Mouse (Mus musculus): ENCODE measurements around the gene Erg. TPM values are rescaled to one million over a fixed set of nuclear protein-coding genes. Genes with fewer than 3 reads are reported as not detected.

The Erg gene
- total RNA-seq, 2 experiments from 2014 or later: 26.9 to 46.0 TPM

- ATAC-seq (replicated peaks; ENCODE audit: poor library complexity): peak; percentile 78
Measured at GRCm38 (mm10) chr16:95585541-95586310, 667 bp downstream of the Erg start.

- no peak for ATAC-seq (replicated peaks; ENCODE audit: poor library complexity)
Measured at GRCm38 (mm10) chr16:95584751-95585528, 1.5 kb downstream of the Erg start.

GRCm38 (mm10) chr16:95579289-95579688 lies 7.1 kb downstream of the Erg start:
- ATAC-seq (replicated peaks; ENCODE audit: poor library complexity): no peak

DNA sequence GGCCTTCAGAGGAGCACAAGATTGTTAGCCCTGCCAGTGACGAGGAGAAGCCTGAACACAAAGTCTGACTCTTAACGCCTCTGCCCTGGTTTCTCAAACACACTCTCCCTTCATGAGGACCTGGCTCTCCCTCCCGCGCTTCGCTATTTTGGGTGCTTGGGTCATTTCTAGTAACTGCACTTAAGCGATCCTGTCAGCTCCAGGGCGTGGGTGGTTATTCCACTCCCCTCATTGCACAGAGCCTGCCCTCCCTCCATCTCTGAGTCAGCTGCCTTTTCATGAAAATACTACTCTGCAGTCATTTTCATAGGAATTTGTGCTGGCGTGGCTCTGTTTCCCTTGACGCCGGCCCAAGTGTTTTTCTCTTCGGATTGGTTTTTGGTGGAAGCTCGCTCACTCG lies 13.2 kb downstream of the Erg start:
- ATAC-seq (replicated peaks; ENCODE audit: poor library complexity): no peak

GRCm38 (mm10) chr16:95570616-95571015 lies 15.8 kb downstream of the Erg start:
- peak; percentile 95 for ATAC-seq (replicated peaks; ENCODE audit: poor library complexity)

GRCm38 (mm10) chr16:95556834-95557233 lies 29.6 kb downstream of the Erg start:
- no peak for ATAC-seq (replicated peaks; ENCODE audit: poor library complexity)

DNA sequence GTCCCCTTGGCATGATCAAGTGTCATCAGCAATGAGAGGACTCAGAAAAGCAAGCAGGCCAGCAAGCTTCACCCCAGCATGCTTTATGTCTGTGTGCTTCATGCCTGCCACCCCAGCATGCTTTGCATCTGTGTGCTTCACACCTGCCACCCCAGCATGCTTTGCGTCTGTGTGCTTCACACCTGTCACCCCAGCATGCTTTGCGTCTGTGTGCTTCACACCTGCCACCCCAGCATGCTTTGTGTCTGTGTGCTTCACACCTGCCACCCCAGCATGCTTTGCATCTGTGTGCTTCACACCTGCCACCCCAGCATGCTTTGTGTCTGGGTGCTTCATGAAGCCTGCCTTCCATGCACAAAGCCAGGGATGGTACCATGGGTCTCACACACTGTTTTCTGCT lies 33.3 kb downstream of the Erg start:
- ATAC-seq (replicated peaks; ENCODE audit: poor library complexity): no peak

DNA sequence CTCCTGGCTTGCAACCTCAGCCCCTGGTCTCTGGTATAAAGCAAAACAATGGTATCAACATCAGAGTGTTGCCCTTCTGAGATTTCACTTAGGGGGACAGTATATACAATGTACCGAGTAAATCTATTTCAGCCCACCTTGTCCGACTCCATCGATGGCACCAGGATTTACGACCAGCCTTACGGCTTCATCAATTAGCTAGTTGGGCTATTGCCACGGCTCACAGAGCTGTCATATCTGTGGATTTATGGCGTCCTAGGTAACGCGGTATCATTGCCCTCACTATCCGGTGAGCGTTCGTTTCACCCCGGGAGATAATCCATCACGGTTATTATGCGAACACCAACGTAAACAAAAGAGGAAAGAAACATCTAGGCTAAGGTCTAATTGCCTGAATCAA lies 33.9 kb downstream of the Erg start:
- ATAC-seq (replicated peaks; ENCODE audit: poor library complexity): no peak

GRCm38 (mm10) chr16:95550496-95550895 lies 35.9 kb downstream of the Erg start:
- ATAC-seq (replicated peaks; ENCODE audit: poor library complexity): no peak

- no peak for ATAC-seq (replicated peaks; ENCODE audit: poor library complexity)
Measured at GRCm38 (mm10) chr16:95544753-95545152, 41.6 kb downstream of the Erg start.

DNA sequence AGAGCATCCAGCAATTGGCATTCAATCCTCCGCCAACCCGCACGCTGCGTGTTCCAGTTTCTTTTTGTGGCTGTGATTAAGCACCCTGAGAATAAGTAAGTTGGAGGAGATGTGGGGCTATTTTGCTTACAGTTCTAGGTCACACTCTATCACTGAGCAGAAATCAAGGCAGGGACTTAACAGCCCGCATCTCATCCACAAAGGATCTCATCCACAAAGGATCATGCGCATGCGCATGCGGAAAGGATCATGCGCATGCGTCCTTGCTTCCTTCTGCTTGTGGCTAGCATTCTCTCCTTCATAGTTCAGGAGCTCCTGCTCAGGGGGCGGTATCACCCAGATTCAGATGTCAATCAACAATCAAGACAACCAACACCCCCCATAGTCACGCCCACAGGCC lies 42.9 kb downstream of the Erg start:
- ATAC-seq (replicated peaks; ENCODE audit: poor library complexity): no peak

GRCm38 (mm10) chr16:95535151-95535550 lies 51.2 kb downstream of the Erg start:
- ATAC-seq (replicated peaks; ENCODE audit: poor library complexity): no peak

DNA sequence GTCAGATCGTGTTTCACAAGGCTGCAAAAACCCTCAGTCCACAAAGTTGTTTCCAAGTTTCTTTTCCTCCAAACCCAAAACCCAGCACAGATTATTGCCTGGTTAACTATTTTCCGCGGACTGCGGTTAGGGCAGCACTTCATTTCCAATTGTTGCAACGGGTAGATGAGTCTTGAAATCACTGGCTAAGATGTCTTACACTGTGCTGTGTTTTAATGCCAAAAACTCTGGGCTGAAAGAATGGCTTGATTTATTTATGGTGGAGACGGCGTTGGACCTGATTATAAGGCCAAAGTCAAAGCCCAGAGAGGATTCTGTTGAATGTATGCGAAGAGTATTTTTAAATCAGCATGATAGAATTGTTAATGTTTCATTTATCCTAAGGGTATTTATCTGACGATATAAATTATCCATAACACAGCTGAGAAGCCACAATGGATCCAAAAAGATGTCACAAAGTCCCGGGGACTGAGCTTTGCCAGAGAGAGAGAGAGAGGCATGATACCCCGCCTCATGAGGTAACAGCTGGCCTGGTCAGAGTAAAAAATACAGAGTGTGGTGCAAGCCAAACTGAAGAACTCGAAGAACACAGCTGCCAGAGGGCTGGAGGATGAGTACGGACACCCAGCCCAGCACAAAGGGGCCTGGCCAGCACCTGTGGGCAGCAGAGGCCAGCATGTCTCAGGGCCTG lies 53.9 kb downstream of the Erg start:
- ATAC-seq (replicated peaks; ENCODE audit: poor library complexity): no peak

GRCm38 (mm10) chr16:95527561-95527960 lies 58.8 kb downstream of the Erg start:
- ATAC-seq (replicated peaks; ENCODE audit: poor library complexity): no peak

DNA sequence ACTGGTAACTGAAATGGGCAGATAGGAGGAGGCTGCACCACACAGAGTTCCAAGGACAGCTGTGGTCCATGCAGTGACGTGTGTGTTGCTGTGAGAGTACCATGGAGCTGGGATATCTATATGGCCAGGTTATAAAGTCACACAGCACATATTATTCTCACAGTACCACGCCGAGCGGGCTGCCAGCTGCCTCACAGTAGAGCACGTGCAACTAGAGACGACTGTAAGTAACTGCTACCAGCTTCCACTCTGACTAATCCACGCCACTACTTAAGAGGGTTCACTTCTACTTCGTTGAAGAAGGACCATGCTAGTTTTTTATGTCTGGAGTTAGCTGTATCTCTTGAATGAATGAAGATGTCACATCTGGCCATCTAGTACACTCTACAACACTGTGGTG lies 66.9 kb downstream of the Erg start:
- ATAC-seq (replicated peaks; ENCODE audit: poor library complexity): no peak

- no peak for ATAC-seq (replicated peaks; ENCODE audit: poor library complexity)
Measured at GRCm38 (mm10) chr16:95506051-95506450, 80.3 kb downstream of the Erg start.

DNA sequence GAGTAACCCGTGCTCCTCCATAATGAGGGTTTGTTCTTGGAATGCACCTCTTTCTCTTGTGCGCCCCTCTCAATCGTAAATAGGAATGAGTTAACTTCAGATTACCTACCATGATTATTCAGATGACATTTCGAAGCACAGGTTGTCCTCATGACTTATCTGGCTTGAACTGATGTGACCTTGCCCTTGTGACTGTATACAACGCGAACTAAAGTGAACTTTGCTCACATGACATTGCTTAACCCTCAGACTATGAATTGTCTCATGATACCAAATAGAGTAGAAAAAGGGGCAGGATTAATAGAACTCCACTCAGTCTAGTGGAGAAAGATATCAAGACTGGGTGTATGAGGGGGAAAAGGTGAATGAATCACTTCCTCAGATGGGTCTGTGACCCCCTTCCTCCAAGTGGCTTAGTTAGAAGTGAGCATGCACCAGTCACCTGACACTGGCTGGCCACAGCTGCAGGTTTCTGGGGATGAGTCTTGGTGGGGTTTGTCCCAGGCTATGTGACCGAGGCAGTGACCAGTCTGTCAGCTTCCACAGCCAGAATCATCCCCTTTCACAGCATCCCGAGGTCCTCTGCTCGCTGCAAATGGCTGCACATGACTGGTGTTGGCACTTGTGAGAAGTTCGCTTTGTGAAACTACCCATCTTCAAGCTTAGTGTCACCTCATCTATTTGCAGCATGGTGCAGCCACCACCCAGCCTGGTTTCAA lies 89.7 kb downstream of the Erg start:
- no peak for ATAC-seq (replicated peaks; ENCODE audit: poor library complexity)

GRCm38 (mm10) chr16:95494108-95494507 lies 92.3 kb downstream of the Erg start:
- no peak for ATAC-seq (replicated peaks; ENCODE audit: poor library complexity)

DNA sequence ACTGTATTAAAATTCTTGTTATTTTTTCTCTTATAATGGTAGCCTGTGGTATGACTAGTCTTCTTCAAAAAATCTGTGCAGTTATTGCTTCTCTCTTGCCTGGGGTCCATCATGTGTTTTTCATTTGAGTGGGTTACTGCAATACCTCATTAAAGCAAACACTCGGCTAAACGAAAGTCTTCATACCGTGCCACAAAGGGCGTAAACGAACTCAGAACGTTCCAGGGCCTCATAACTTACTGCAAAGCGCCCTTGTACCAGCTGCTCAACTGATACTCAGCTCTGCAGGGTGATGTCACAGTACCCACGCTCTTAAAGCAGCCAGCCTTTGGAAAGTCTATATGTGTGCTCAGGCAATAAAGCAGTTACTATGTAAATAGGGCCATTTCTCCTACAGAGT lies 93.1 kb downstream of the Erg start:
- no peak for ATAC-seq (replicated peaks; ENCODE audit: poor library complexity)

DNA sequence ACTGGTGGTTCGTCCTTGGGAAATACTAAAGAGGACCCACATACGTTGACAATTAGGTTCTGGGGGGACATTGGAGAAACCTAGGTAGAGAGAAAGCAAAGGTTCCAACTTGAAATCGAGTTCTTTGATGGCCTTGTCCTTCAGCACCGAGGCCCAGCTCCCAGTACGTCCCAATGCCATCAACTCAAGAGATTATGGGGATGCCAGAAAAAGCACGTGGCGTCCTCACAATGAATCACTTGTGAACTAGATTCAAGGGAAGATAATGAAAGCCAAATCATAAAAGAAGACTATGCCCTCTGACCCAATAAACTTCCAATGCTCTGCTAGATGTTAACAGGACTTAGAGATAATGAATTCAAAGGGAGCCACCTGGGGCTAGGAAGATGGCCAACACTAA lies 94.2 kb downstream of the Erg start:
- no peak for ATAC-seq (replicated peaks; ENCODE audit: poor library complexity)

GRCm38 (mm10) chr16:95490386-95490785 lies 96.0 kb downstream of the Erg start:
- no peak for ATAC-seq (replicated peaks; ENCODE audit: poor library complexity)
